Mouse (Mus musculus): ENCODE data around the gene Rergl.

Rergl gene

GRCm38 (mm10) chr6:139501876-139502275, at the start of gene Rergl:
TSS of gene Rergl (minus strand) at chr6:139501976.
- DNase-seq (ENCODE audit: low spot score): no peak

- DNase-seq (ENCODE audit: low spot score): no peak
Measured at GRCm38 (mm10) chr6:139538469-139538868, 36.7 kb upstream of the Rergl start.

GRCm38 (mm10) chr6:139525406-139525805, 23.6 kb upstream of the Rergl start:
- DNase-seq (ENCODE audit: low spot score): no peak

DNA sequence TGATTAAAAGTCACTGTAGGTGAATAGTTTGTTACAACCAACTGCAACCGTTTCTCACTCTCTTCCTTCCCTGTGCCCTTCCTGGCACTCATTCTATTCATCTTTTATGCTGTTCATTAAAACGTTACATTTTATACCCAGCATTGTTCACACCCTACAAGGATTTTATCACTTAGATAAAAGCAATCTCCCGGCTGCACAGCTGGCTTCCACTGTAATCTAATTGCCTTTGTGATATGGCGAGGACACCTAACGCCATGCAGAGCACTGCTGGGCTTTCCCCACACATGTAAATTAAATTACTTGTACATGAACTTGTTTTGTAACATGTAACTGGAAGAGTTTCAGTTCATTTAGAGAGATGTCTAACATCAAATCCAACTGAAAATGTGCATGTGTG, 22.5 kb upstream of the Rergl start:
- no peak for DNase-seq (ENCODE audit: low spot score)

GRCm38 (mm10) chr6:139514938-139515510, 13.2 kb upstream of the Rergl start:
- DNase-seq (ENCODE audit: low spot score): no peak

DNA sequence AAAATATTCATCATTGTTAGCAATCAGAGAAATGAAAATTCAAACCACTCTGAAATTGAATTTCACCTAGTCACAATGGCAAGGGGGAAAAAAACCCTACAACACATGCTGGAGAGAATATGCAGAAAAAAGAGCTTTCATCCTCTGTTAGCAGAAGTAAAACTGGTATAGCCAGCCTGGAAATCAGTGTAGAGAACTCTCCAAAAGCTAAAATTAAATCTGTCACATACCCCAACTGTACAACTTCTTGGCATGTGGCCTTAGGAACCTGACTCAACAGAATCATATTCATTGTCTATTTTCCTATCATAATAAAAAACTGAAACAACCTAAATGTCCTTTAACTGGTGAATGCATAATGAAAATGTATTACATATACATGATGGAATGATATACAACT, 22.0 kb downstream of the Rergl start:
- no peak for DNase-seq (ENCODE audit: low spot score)

DNA sequence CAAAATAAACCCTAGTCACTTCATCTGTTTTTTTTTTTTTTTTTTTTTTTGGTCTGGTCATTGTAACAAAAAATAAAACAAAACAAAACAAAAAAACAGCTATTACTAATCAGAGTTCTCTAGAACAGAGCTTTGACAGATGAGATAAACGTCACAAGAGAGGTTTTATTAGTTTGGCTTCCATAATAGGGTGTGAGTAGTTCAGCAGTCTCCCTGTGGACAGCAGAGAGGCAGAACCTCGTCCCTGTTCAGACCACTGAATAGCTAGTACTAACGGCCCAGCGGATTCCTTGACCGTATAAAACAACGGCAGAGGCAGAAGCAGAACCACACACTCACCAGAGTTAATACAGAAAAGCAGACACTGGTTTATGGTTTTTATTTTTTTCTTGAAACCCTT, 36.8 kb downstream of the Rergl start:
- no peak for DNase-seq (ENCODE audit: low spot score)

GRCm38 (mm10) chr6:139464292-139464691, 37.5 kb downstream of the Rergl start:
- DNase-seq (ENCODE audit: low spot score): no peak

- DNase-seq (ENCODE audit: low spot score): no peak
Measured at GRCm38 (mm10) chr6:139461094-139461493, 40.7 kb downstream of the Rergl start.

GRCm38 (mm10) chr6:139460470-139460869, 41.3 kb downstream of the Rergl start:
- no peak for DNase-seq (ENCODE audit: low spot score)

- DNase-seq (ENCODE audit: low spot score): no peak
Measured at GRCm38 (mm10) chr6:139443999-139444398, 57.8 kb downstream of the Rergl start.
